Mouse (Mus musculus) bone marrow, adult 2 months (tissue): ENCODE data around the gene Dysf.

Experiments
- CTCF ChIP-seq: fragments of 200-500 bp; IDR thresholded peaks from 2 replicates; pipeline ENCODE4 v1.5.1; 2011; ENCODE audit warnings: low read length, control low read depth; ENCODE audit not compliant: control insufficient read depth, insufficient read depth
- POLR2A ChIP-seq: fragments of 200-500 bp; IDR thresholded peaks from 2 replicates; pipeline ENCODE4 v1.6.1; 2011; ENCODE audit warnings: low read depth, mild to moderate bottlenecking, control low read depth, low read length, borderline replicate concordance; ENCODE audit not compliant: control insufficient read depth

GRCm38 (mm10) chr6:84044679-84045078, 36.3 kb downstream of the Dysf start:
- TF ChIP-seq POLR2A = no peak
- no peak for TF ChIP-seq CTCF
